Mouse (Mus musculus): ENCODE results near the gene Myo18a. TPM values are rescaled to one million over a fixed set of nuclear protein-coding genes. Genes with fewer than 3 reads are reported as not detected.
A peak's percentile ranks its signal among the peaks of the same experiment; 100 is the strongest.

The Myo18a gene
- polyA plus RNA-seq, 1 experiment from 2014 or later: 54.4 TPM

GRCm38 (mm10) chr11:77847599-77848128, 84.6 kb downstream of the Myo18a start:
- Histone ChIP-seq H3K4me2 (replicated peaks) (no peak overlapping the region), H3K36me3 (peaks cover 79% of the 10 kb centered on the region), H3K4me3 (replicated peaks) (no peak overlapping the region), H3K9ac (replicated peaks) (no peak overlapping the region; the same call in 1 of the 2 replicates), H3K9me3 (no peaks in the 10 kb centered on the region), H3K27ac (peak overlapping the region; percentile 72), H3K4me1 (replicated peaks) (peaks cover 68% of the 10 kb centered on the region), H3K27me3 (0 out of 2 replicates have a peak, but pooled peaks cover 16% of the 10 kb centered on the region)
- WGBS: 51% methylated on average over 9 of the region's 9 CpGs
- no peak for ATAC-seq

GRCm38 (mm10) chr11:77848131-77848530, 85.1 kb downstream of the Myo18a start:
- Histone ChIP-seq H3K9ac (replicated peaks) (no peak overlapping the region; the same call in 1 of the 2 replicates), H3K27me3 (0 out of 2 replicates have a peak, but pooled peaks cover 16% of the 10 kb centered on the region), H3K9me3 (no peaks in the 10 kb centered on the region), H3K4me1 (replicated peaks) (peaks cover 69% of the 10 kb centered on the region), H3K4me2 (replicated peaks) (no peak overlapping the region), H3K36me3 (peaks cover 79% of the 10 kb centered on the region), H3K27ac (peak overlapping the region; percentile 72), H3K4me3 (replicated peaks) (no peak overlapping the region)
- 20% methylated on average over 5 of the region's 5 CpGs for WGBS
- no peak for ATAC-seq

GRCm38 (mm10) chr11:77849151-77849550, 86.1 kb downstream of the Myo18a start:
- no peak overlapping the region for H3K4me2 ChIP-seq (replicated peaks)
- H3K9me3 ChIP-seq: no peaks in the 10 kb centered on the region
- 0 out of 2 replicates have a peak, but pooled peaks cover 16% of the 10 kb centered on the region for H3K27me3 ChIP-seq
- peaks cover 79% of the 10 kb centered on the region for H3K36me3 ChIP-seq
- peaks cover 69% of the 10 kb centered on the region for H3K4me1 ChIP-seq (replicated peaks)
- WGBS: 80% methylated on average over 7 of the region's 7 CpGs
- H3K9ac ChIP-seq (replicated peaks): peak overlapping the region; percentile 41; the same call in 1 of the 2 replicates
- no peak overlapping the region for H3K4me3 ChIP-seq (replicated peaks)
- peak overlapping the region; percentile 72 for H3K27ac ChIP-seq
- ATAC-seq: no peak

GRCm38 (mm10) chr11:77850401-77851244, 87.6 kb downstream of the Myo18a start:
- 0 out of 2 replicates have a peak, but pooled peaks cover 16% of the 10 kb centered on the region for H3K27me3 ChIP-seq
- peak overlapping the region; percentile 95 for H3K27ac ChIP-seq
- peak overlapping the region; percentile 56 for H3K9ac ChIP-seq (replicated peaks)
- H3K9me3 ChIP-seq: no peaks in the 10 kb centered on the region
- peaks cover 75% of the 10 kb centered on the region for H3K36me3 ChIP-seq
- H3K4me2 ChIP-seq (replicated peaks): peak overlapping the region; percentile 41
- H3K4me1 ChIP-seq (replicated peaks): peaks cover 81% of the 10 kb centered on the region
- 21% methylated on average over 24 of the region's 24 CpGs for WGBS
- ATAC-seq: peak; percentile 92
- H3K4me3 ChIP-seq (replicated peaks): peak overlapping the region; percentile 16; the same call in 1 of the 2 replicates

DNA sequence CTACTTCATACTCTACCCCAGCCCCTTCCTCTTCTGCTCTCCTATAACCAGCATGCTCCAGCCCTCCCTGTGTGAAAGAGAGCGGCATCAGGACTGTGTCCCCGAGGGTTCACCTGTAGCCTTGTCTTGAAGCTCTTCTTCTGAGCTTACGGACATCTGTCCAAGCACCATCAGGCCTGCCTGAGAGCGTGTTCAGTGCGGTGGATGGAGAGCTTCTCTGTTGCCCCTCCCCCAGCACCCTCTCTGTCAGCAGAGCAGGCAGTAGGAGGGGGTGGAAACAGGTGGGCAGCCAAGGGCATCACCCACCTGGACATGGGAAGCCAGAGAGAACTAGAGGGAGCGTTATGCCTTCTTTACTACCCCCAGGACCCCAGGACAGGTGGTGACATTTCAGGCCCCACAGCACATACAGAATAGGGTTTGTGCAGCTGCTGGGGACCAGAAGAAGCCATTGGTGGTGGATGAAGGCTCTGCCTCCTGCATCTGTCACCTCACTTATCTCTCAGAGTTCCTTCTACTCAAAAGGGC, 88.5 kb downstream of the Myo18a start:
- Histone ChIP-seq H3K9me3 (no peaks in the 10 kb centered on the region), H3K9ac (replicated peaks) (peak overlapping the region; percentile 44), H3K4me2 (replicated peaks) (peak overlapping the region; percentile 41; the same call in 1 of the 2 replicates), H3K27me3 (0 out of 2 replicates have a peak, but pooled peaks cover 15% of the 10 kb centered on the region), H3K36me3 (peaks cover 65% of the 10 kb centered on the region), H3K4me1 (replicated peaks) (peaks cover 90% of the 10 kb centered on the region), H3K27ac (peak overlapping the region; percentile 95), H3K4me3 (replicated peaks) (no peak overlapping the region)
- WGBS: 55% methylated on average over 6 of the region's 6 CpGs
- peak; percentile 53 for ATAC-seq

DNA sequence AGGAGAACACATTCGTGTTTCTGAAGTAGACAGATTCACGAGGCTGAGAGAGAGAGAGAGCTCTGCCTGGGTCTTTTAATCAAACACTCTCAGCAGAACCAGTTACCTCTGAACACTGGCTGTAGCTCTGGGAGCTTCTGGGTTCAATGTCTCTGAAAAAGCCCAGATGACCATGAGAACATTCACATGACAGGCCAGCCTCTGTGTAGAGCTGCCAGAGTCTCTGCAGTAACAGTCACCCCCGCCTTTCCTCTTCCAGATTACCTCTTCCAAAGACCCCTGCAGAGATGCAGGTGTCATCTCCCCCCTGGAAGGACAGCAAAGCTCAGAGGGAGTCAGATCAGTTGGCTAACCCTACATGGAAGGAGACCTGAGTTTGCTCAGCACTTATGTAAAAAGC, 89.1 kb downstream of the Myo18a start:
- no peak overlapping the region; the same call in 1 of the 2 replicates for H3K9ac ChIP-seq (replicated peaks)
- WGBS: 61% methylated on average over 3 of the region's 3 CpGs
- H3K4me3 ChIP-seq (replicated peaks): no peak overlapping the region
- ATAC-seq: no peak
- H3K27me3 ChIP-seq: 0 out of 2 replicates have a peak, but pooled peaks cover 8% of the 10 kb centered on the region
- H3K27ac ChIP-seq: peak overlapping the region; percentile 95
- peaks cover 59% of the 10 kb centered on the region for H3K36me3 ChIP-seq
- peaks cover 89% of the 10 kb centered on the region for H3K4me1 ChIP-seq (replicated peaks)
- H3K9me3 ChIP-seq: no peaks in the 10 kb centered on the region
- H3K4me2 ChIP-seq (replicated peaks): no peak overlapping the region

DNA sequence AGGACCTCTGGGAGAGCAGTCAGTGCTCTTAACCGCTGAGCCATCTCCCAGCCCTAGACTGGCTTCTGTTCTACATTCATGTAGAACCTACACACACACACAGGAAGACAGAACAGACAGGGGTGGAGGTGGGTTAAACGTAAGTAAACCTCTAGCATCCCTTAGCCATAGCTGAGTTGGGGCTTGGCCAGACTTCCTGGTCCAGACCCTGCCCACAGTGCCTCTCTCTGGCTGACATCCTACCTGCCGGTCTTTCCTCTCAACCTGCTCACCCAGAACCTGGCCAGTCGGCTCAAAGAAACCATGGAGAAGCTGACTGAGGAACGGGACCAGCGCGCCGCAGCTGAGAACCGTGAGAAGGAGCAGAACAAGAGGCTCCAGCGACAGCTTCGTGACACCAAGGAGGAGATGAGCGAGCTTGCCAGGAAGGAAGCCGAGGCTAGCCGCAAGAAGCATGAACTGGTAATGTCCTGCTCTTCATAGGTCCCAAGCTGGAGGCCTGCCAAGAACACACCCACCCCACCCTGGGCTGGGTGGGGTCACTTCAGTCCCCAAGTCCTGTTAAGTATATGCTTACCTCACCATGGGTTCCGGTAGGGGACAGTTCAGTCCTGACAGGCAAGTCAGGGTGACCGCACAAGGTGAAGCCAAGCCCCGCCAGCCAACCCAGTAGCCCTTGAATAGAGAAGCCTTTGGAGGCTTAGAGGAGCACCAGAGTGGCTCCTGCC, 90.1 kb downstream of the Myo18a start:
- ATAC-seq: no peak
- H3K9ac ChIP-seq (replicated peaks): no peak overlapping the region
- H3K27ac ChIP-seq: no peak overlapping the region
- no peak overlapping the region for H3K4me3 ChIP-seq (replicated peaks)
- peaks cover 15% of the 10 kb centered on the region for H3K27me3 ChIP-seq
- WGBS: 94% methylated on average over 17 of the region's 17 CpGs
- H3K4me2 ChIP-seq (replicated peaks): no peak overlapping the region
- H3K9me3 ChIP-seq: no peaks in the 10 kb centered on the region
- peaks cover 89% of the 10 kb centered on the region for H3K4me1 ChIP-seq (replicated peaks)
- H3K36me3 ChIP-seq: peaks cover 59% of the 10 kb centered on the region

GRCm38 (mm10) chr11:77854641-77855040, 91.6 kb downstream of the Myo18a start:
- Histone ChIP-seq H3K27me3 (peaks cover 14% of the 10 kb centered on the region), H3K27ac (peak overlapping the region; percentile 88), H3K9me3 (no peaks in the 10 kb centered on the region), H3K4me3 (replicated peaks) (no peak overlapping the region), H3K4me2 (replicated peaks) (no peak overlapping the region), H3K4me1 (replicated peaks) (peaks cover 90% of the 10 kb centered on the region), H3K36me3 (peaks cover 57% of the 10 kb centered on the region), H3K9ac (replicated peaks) (peak overlapping the region; percentile 50; the same call in 1 of the 2 replicates)
- WGBS: 61% methylated on average over 3 of the region's 3 CpGs
- no peak for ATAC-seq

- Histone ChIP-seq H3K4me2 (replicated peaks) (no peak overlapping the region), H3K9me3 (no peaks in the 10 kb centered on the region), H3K36me3 (peaks cover 59% of the 10 kb centered on the region), H3K9ac (replicated peaks) (peak overlapping the region; percentile 50), H3K27me3 (peaks cover 22% of the 10 kb centered on the region), H3K27ac (peak overlapping the region; percentile 88), H3K4me3 (replicated peaks) (no peak overlapping the region), H3K4me1 (replicated peaks) (peaks cover 89% of the 10 kb centered on the region)
- WGBS: 30% methylated on average over 15 of the region's 15 CpGs
- ATAC-seq: no peak
These were observed 92.3 kb downstream of the Myo18a start for GRCm38 (mm10) chr11:77855396-77855795.

DNA sequence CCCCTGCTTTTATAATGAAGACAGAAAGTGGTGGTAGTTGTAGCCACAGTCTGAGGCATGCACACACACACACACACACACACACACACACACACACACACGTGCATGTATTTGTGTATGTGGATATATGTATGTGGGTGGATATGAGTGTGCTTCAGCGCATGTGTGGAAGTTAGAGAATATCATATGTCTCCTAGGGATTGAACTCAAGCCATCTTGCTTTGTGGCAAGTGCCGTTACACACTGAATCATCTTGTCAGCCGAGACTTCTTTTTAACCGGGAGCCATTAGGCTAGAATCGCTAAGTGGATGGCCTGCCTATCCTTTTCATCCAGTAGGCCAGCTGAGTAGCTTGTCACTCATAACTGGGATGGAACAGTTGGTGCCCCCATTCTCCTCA, 94.0 kb downstream of the Myo18a start:
- WGBS: 86% methylated on average over 6 of the region's 6 CpGs
- Histone ChIP-seq H3K27me3 (peaks cover 33% of the 10 kb centered on the region), H3K4me3 (replicated peaks) (no peak overlapping the region), H3K4me1 (replicated peaks) (peaks cover 84% of the 10 kb centered on the region), H3K36me3 (peaks cover 61% of the 10 kb centered on the region), H3K9me3 (no peaks in the 10 kb centered on the region), H3K9ac (replicated peaks) (no peak overlapping the region), H3K27ac (peak overlapping the region; percentile 88; the same call in 1 of the 2 replicates), H3K4me2 (replicated peaks) (no peak overlapping the region)
- ATAC-seq: no peak

- Histone ChIP-seq H3K4me2 (replicated peaks) (no peak overlapping the region), H3K4me3 (replicated peaks) (no peak overlapping the region), H3K36me3 (peaks cover 48% of the 10 kb centered on the region), H3K4me1 (replicated peaks) (peaks cover 88% of the 10 kb centered on the region), H3K9ac (replicated peaks) (0 out of 2 replicates have a peak overlapping the region, but pooled peaks have one; percentile 39), H3K27ac (peak overlapping the region; percentile 63), H3K27me3 (peaks cover 35% of the 10 kb centered on the region), H3K9me3 (no peaks in the 10 kb centered on the region)
- 21% methylated on average over 9 of the region's 9 CpGs for WGBS
- ATAC-seq: no peak
These were observed 95.5 kb downstream of the Myo18a start for GRCm38 (mm10) chr11:77858589-77858988.
